Mouse (Mus musculus) brain, embryonic 14.5 days (tissue): ENCODE results near the gene Gm7980.
"Not testable (repeated sequence)": the region's sequence is repeated elsewhere in the genome, so short reads cannot be mapped to it uniquely, and the experiment has no call there.

Experiments
- CTCF ChIP-seq: fragments of 200-500 bp; IDR thresholded peaks from 2 replicates; pipeline ENCODE4 v1.5.1; 2012; ENCODE audit warnings: inconsistent platforms, mild to moderate bottlenecking, moderate library complexity, borderline replicate concordance; ENCODE audit not compliant: insufficient read depth, insufficient read length; ENCODE audit errors: extremely low read depth
- POLR2A ChIP-seq: fragments of 200-500 bp; IDR thresholded peaks from 2 replicates; pipeline ENCODE4 v1.6.1; 2012; ENCODE audit warnings: mild to moderate bottlenecking, inconsistent platforms, borderline replicate concordance; ENCODE audit not compliant: poor library complexity, insufficient read depth, insufficient read length, severe bottlenecking; ENCODE audit errors: extremely low read depth

- TF ChIP-seq POLR2A, CTCF: not testable (repeated sequence)
Observed at GRCm38 (mm10) chr14:41924649-41925048, 17.6 kb upstream of the Gm7980 start, which contains the start of gene 1700049E17Rik1.
